Mouse (Mus musculus): ENCODE results near the gene Peli2. TPM values are rescaled to one million over a fixed set of nuclear protein-coding genes. Genes with fewer than 3 reads are reported as not detected.

Gene Peli2
- polyA plus RNA-seq, 1 experiment: not detected

DNA sequence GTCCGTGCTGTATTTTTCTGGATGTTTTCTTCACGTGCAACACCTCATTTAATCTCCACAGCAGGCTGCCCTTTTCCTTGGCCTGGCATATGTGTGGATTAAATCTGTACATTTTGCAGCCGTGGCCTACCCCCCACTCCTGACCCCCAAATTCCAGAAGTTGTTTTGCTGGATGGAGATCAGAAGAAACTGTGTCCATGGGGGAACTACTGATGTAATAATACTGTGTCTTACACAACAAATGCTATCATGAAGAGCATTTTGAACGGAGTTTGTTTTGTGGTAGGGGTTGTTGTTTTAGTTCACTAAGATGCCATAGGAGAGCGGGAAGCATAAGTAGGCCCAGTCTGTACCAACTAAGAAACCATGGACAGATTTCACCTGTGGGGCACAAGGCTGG, 88.8 kb downstream of the Peli2 start:
- Histone ChIP-seq H3K27ac (ENCODE audit: insufficient read depth, low read depth, low read length) (no peak overlapping the region), H3K4me3 (ENCODE audit: insufficient read depth, low read depth, low read length) (no peak overlapping the region), H3K4me1 (ENCODE audit: control insufficient read depth, insufficient read depth, low read length) (peaks cover 56% of the 10 kb centered on the region)
- WGBS: 86% methylated on average over 5 of the region's 5 CpGs
- no peak for TF ChIP-seq POLR2A (IDR thresholded peaks at IDR 0.05; ENCODE audit: insufficient read depth, low read depth, low read length)
- TF ChIP-seq CTCF (IDR thresholded peaks at IDR 0.05; ENCODE audit: insufficient read depth, low read depth, low read length): no peak

DNA sequence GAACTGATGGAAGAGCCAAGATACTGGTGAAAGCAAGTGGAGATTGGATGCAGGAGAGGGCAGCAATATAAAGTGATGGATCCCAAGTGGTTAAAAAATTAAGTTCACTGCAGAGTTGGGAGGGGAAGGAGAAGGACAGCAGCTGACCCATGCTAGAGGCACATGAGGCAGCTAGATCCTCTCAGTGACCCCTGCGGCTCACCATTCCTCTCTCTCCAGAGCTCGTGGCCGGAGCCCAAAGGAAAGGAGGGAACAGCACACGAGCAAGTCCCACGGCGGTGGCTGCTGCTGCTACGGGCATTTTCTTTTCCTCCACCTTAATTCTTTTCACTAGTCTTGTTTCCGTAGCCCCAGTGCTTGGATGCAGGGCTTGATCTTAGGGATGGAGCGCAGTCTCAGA, 89.5 kb downstream of the Peli2 start:
- Histone ChIP-seq H3K4me1 (ENCODE audit: control insufficient read depth, insufficient read depth, low read length) (peaks cover 52% of the 10 kb centered on the region), H3K4me3 (ENCODE audit: insufficient read depth, low read depth, low read length) (no peak overlapping the region), H3K27ac (ENCODE audit: insufficient read depth, low read depth, low read length) (no peak overlapping the region)
- TF ChIP-seq CTCF (IDR thresholded peaks at IDR 0.05; ENCODE audit: insufficient read depth, low read depth, low read length): no peak
- TF ChIP-seq POLR2A (IDR thresholded peaks at IDR 0.05; ENCODE audit: insufficient read depth, low read depth, low read length): no peak
- 87% methylated on average over 9 of the region's 9 CpGs for WGBS

- Histone ChIP-seq H3K27ac (ENCODE audit: insufficient read depth, low read depth, low read length) (no peak overlapping the region), H3K4me1 (ENCODE audit: control insufficient read depth, insufficient read depth, low read length) (peaks cover 45% of the 10 kb centered on the region), H3K4me3 (ENCODE audit: insufficient read depth, low read depth, low read length) (no peak overlapping the region)
- WGBS: 83% methylated on average over 8 of the region's 8 CpGs
- TF ChIP-seq CTCF (IDR thresholded peaks at IDR 0.05; ENCODE audit: insufficient read depth, low read depth, low read length): no peak
These were observed 90.9 kb downstream of the Peli2 start for GRCm38 (mm10) chr14:48211526-48211925.

- no peak overlapping the region for H3K4me3 ChIP-seq (ENCODE audit: insufficient read depth, low read depth, low read length)
- no peak for TF ChIP-seq CTCF (IDR thresholded peaks at IDR 0.05; ENCODE audit: insufficient read depth, low read depth, low read length)
- no peak for TF ChIP-seq POLR2A (IDR thresholded peaks at IDR 0.05; ENCODE audit: insufficient read depth, low read depth, low read length)
- peaks cover 38% of the 10 kb centered on the region for H3K4me1 ChIP-seq (ENCODE audit: control insufficient read depth, insufficient read depth, low read length)
- WGBS: 45% methylated on average over 11 of the region's 11 CpGs
- H3K27ac ChIP-seq (ENCODE audit: insufficient read depth, low read depth, low read length): peak overlapping the region; percentile 85
These were observed 92.2 kb downstream of the Peli2 start for GRCm38 (mm10) chr14:48212839-48213238.

DNA sequence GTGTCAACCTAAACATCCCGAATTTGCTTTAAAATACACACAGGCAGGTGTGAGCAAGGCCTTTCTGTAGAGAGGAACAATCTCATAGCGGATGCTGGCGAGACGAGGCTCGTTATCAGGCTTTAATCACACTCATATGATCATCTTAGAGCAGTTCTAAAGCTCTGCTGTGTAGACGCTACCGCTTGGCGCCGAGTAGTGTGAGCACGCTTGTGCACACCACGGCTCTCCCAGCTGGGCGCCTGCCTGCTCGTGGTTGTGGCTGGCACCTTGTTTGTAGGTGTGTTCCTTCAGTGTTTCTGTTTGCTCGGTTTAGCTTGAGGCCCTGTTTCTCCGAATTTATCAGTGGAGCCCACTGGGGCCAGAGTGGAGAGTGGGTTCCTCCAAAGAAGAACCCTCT, 93.0 kb downstream of the Peli2 start:
- peaks cover 31% of the 10 kb centered on the region for H3K4me1 ChIP-seq (ENCODE audit: control insufficient read depth, insufficient read depth, low read length)
- TF ChIP-seq CTCF (IDR thresholded peaks at IDR 0.05; ENCODE audit: insufficient read depth, low read depth, low read length) (no peak), POLR2A (IDR thresholded peaks at IDR 0.05; ENCODE audit: insufficient read depth, low read depth, low read length) (no peak)
- 74% methylated on average over 15 of the region's 15 CpGs for WGBS
- no peak overlapping the region for H3K4me3 ChIP-seq (ENCODE audit: insufficient read depth, low read depth, low read length)
- peak overlapping the region; percentile 24; the same call in 1 of the 2 replicates for H3K27ac ChIP-seq (ENCODE audit: insufficient read depth, low read depth, low read length)

DNA sequence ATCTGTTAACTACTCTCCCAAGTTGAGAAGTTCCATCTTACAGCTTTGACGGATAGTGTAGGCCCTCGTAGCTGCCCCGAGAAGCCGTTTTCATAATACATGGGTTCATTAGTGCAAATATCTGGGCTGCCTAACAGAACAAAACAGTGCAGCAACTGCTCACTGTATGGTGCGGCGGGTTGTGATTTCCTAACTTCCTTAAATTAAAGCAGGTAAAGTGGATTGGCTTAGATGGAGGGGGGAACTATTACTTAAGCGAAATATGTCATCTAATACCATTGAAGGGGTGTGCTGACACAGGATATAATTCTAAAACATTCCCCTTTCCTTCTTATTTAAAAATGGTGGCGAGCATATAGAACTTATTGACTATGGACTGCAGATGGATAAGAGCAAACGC, 101.4 kb downstream of the Peli2 start:
- no peak overlapping the region for H3K4me3 ChIP-seq (ENCODE audit: insufficient read depth, low read depth, low read length)
- no peak overlapping the region for H3K27ac ChIP-seq (ENCODE audit: insufficient read depth, low read depth, low read length)
- 83% methylated on average over 9 of the region's 9 CpGs for WGBS
- TF ChIP-seq CTCF (IDR thresholded peaks at IDR 0.05; ENCODE audit: insufficient read depth, low read depth, low read length) (no peak), POLR2A (IDR thresholded peaks at IDR 0.05; ENCODE audit: insufficient read depth, low read depth, low read length) (no peak)
- peaks cover 27% of the 10 kb centered on the region for H3K4me1 ChIP-seq (ENCODE audit: control insufficient read depth, insufficient read depth, low read length)

- Histone ChIP-seq H3K4me3 (ENCODE audit: insufficient read depth, low read depth, low read length) (no peak overlapping the region), H3K4me1 (ENCODE audit: control insufficient read depth, insufficient read depth, low read length) (peaks cover 27% of the 10 kb centered on the region), H3K27ac (ENCODE audit: insufficient read depth, low read depth, low read length) (no peak overlapping the region)
- WGBS: 73% methylated on average over 9 of the region's 9 CpGs
- no peak for TF ChIP-seq POLR2A (IDR thresholded peaks at IDR 0.05; ENCODE audit: insufficient read depth, low read depth, low read length)
- TF ChIP-seq CTCF (IDR thresholded peaks at IDR 0.05; ENCODE audit: insufficient read depth, low read depth, low read length): no peak
These were observed 102.1 kb downstream of the Peli2 start for GRCm38 (mm10) chr14:48222684-48223083.

GRCm38 (mm10) chr14:48224203-48224602, 103.6 kb downstream of the Peli2 start:
- Histone ChIP-seq H3K4me3 (ENCODE audit: insufficient read depth, low read depth, low read length) (no peak overlapping the region), H3K27ac (ENCODE audit: insufficient read depth, low read depth, low read length) (0 out of 2 replicates have a peak overlapping the region, but pooled peaks have one; percentile 14), H3K4me1 (ENCODE audit: control insufficient read depth, insufficient read depth, low read length) (peaks cover 25% of the 10 kb centered on the region)
- WGBS: 66% methylated on average over 1 of the region's 1 CpGs
- no peak for TF ChIP-seq POLR2A (IDR thresholded peaks at IDR 0.05; ENCODE audit: insufficient read depth, low read depth, low read length)
- TF ChIP-seq CTCF (IDR thresholded peaks at IDR 0.05; ENCODE audit: insufficient read depth, low read depth, low read length): no peak

- peaks cover 20% of the 10 kb centered on the region for H3K4me1 ChIP-seq (ENCODE audit: control insufficient read depth, insufficient read depth, low read length)
- no peak overlapping the region for H3K4me3 ChIP-seq (ENCODE audit: insufficient read depth, low read depth, low read length)
- 0 out of 2 replicates have a peak overlapping the region, but pooled peaks have one; percentile 8 for H3K27ac ChIP-seq (ENCODE audit: insufficient read depth, low read depth, low read length)
- TF ChIP-seq CTCF (IDR thresholded peaks at IDR 0.05; ENCODE audit: insufficient read depth, low read depth, low read length) (no peak), POLR2A (IDR thresholded peaks at IDR 0.05; ENCODE audit: insufficient read depth, low read depth, low read length) (no peak)
- WGBS: 42% methylated on average over 5 of the region's 5 CpGs
These were observed 104.3 kb downstream of the Peli2 start for GRCm38 (mm10) chr14:48224861-48225300.

All from olfactory bulb, adult 2 months (tissue).